Mouse (Mus musculus) forebrain, embryonic 11.5 days (tissue): ENCODE measurements around the gene Pth1r. TPM values are rescaled to one million over a fixed set of nuclear protein-coding genes. Genes with fewer than 3 reads are reported as not detected.

ENCODE experiments used
- ATAC-seq: fragments of 200-750 bp; cut with Nextera tagmentation; replicated peaks from 2 replicates; pipeline ENCODE4 v1.8.0; 2017; ENCODE audit warnings: moderate TSS enrichment; ENCODE audit not compliant: low FRiP score
- DNase-seq: peaks from one replicate; pipeline ENCODE4 v3.0.0-alpha.2; 2017; ENCODE audit warnings: low spot score
- H3K27ac ChIP-seq: fragments of 300-500 bp; sonication (generic); 2 replicates; pipeline ENCODE4 v1.5.1; 2014; ENCODE audit warnings: low read depth, low read length
- H3K27me3 ChIP-seq: fragments of 300-500 bp; sonication (generic); 2 replicates; pipeline ENCODE4 v1.6.1; 2014; ENCODE audit warnings: mild to moderate bottlenecking, low read length, mixed read lengths; ENCODE audit not compliant: control insufficient read depth, insufficient read depth
- H3K36me3 ChIP-seq: fragments of 300-500 bp; sonication (generic); 2 replicates; pipeline ENCODE4 v1.6.1; 2014; ENCODE audit warnings: mild to moderate bottlenecking, low read length, moderate library complexity, mixed read lengths; ENCODE audit not compliant: control insufficient read depth, insufficient read depth
- H3K4me1 ChIP-seq: fragments of 300-500 bp; sonication (generic); replicated peaks from 2 replicates; pipeline ENCODE4 v1.6.1; 2014; ENCODE audit warnings: low read length, mixed read lengths; ENCODE audit not compliant: control insufficient read depth, insufficient read depth
- H3K4me2 ChIP-seq: fragments of 300-500 bp; sonication (generic); 2 replicates; pipeline ENCODE4 v1.6.1; 2014; ENCODE audit warnings: low read depth, mild to moderate bottlenecking, low read length, moderate library complexity, mixed read lengths; ENCODE audit not compliant: severe bottlenecking
- H3K4me3 ChIP-seq: fragments of 300-500 bp; sonication (generic); 2 replicates; pipeline ENCODE4 v1.5.1; 2014; ENCODE audit warnings: low read depth, low read length
- H3K9ac ChIP-seq: fragments of 300-500 bp; sonication (generic); 2 replicates; pipeline ENCODE4 v1.6.1; 2014; ENCODE audit warnings: low read length
- H3K9me3 ChIP-seq: fragments of 300-500 bp; sonication (generic); 2 replicates; pipeline ENCODE4 v1.6.1; 2016; ENCODE audit warnings: low read length, mixed read lengths; ENCODE audit not compliant: control insufficient read depth
- WGBS: fragments of 180-500 bp; shearing (Covaris S2); extraction: QIAGEN DNeasy Blood & Tissue Kit; methylation state at CpG from one replicate; pipeline ENCODE4 v1.1.7; 2014; 5-methylcytosine and 5-hydroxymethylcytosine counted together
- polyA plus RNA-seq: library from polyadenylated mRNA; unstranded; fragments of >200 nt; fragmentation: Nextera tagmentation; extraction: Ambion mirVana; gene quantifications from 2 replicates; pipeline ENCODE4 v1.2.1, GENCODE M21; 2014

The Pth1r gene
- polyA plus RNA-seq, 1 experiment from 2014 or later: 21.3 TPM

DNA sequence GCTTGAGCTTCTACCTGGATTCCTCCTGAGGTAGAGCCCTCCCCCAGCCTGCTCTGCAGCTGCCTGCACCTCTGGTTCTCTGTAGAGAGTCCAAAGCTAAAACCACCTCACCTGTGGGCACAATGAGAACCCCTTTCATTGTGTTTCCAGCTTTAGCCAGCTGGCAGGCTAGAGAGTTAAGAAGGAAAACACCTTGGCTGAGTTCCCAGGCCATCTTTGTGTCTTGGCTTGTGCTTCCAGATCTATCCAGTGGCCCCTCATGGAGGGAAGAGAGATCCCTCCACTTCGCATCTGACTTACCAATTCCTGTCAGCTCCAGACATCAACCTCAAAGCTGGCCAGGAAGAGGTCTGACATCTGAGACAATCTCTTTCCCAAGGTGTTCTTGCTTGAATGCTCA lies 31.2 kb upstream of the Pth1r start:
- Histone ChIP-seq H3K27ac (no peak overlapping the region), H3K36me3 (no peaks in the 10 kb centered on the region), H3K4me1 (0 out of 2 replicates have a peak, but pooled peaks cover 3% of the 10 kb centered on the region), H3K9me3 (no peaks in the 10 kb centered on the region), H3K4me3 (no peak overlapping the region), H3K4me2 (no peak overlapping the region), H3K9ac (no peak overlapping the region), H3K27me3 (peaks cover 2% of the 10 kb centered on the region; the same call in 1 of the 2 replicates)
- WGBS: 96% methylated on average over 1 of the region's 1 CpGs
- DNase-seq (no peak), ATAC-seq (no peak)

DNA sequence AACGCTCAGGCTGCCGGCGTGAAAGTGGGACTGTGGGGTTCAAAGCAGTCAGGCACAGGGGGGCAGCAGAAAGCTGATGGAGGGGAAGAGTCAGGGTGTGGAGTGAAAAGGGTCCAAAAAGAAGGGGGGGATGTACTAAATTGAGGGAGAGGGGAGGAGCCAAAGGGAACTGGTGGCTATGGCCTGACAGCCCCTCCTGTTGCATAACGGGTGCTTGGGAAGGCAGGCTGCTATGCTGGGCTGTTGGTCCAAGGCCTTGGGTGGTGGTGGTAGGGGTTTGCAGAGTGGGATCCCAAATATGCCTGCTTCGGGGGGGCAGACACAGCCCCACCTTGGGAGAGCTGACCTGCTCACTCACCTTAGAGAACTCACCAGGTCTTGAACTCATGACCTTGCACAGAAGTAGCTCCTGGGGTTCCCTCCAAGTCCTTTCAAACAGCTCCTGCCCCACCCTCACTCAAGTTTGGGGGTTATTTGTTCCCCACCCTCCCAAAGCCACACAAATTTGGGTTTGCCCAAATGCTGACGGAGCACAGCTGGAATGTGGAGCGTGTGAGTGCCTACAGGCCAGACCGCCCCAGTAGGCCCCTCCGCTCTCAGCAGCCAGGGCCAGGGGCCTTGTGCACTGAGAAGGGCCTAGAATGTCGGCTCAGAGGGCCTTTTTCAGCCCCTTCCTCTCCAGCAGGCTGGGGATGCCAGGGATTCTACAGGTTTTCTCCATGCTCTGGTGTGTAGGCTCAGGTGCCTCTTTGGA lies 28.5 kb upstream of the Pth1r start:
- Histone ChIP-seq H3K4me1 (no peaks in the 10 kb centered on the region), H3K9ac (no peak overlapping the region), H3K9me3 (no peaks in the 10 kb centered on the region), H3K36me3 (no peaks in the 10 kb centered on the region), H3K4me2 (no peak overlapping the region), H3K27ac (no peak overlapping the region), H3K27me3 (peaks cover 2% of the 10 kb centered on the region; the same call in 1 of the 2 replicates), H3K4me3 (no peak overlapping the region)
- no peak for ATAC-seq
- no peak for DNase-seq
- WGBS: 79% methylated on average over 10 of the region's 10 CpGs

DNA sequence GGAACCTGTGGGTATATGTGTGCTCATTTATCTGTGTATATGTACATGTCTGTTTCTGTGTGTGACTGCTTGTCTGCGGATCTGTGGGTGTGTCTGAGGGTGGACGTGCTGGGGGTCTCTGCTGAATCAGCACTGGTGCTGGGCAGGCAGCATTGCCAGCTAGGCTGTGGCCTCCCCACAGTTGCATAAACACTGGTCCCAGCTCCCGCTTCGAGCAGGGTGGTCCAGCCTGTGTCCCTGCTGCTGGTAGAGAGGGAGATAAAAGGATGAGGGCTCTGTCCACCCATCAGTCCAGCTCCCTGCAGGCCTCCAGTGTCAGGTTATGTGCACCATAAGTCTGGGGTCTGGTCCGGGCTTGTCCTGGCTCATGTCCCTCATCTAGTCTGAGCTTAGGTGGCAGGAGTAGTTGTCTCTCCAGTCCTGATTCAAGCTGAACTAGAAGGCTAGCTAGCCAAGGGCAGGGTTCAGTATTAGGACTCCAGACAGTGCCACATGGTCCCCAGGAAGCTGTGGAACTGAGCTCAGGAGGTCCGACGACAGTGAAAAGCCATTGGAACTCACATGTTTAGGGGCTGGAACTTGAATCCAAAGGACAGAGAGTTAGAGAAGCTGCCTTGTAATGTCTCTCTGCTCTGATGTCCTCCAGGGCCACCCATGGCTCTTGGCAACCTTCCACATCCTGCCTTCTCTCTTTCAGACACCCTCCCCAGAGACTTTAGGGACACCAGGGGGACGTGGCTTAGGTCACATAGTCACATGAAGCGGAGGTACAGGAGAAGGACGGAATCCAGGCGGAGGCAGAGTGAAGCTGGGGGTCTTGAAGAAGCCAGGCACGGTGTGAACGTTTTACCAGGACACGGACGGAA lies 27.7 kb upstream of the Pth1r start:
- Histone ChIP-seq H3K36me3 (no peaks in the 10 kb centered on the region), H3K27me3 (no peaks in the 10 kb centered on the region), H3K9ac (no peak overlapping the region), H3K4me2 (no peak overlapping the region), H3K9me3 (no peaks in the 10 kb centered on the region), H3K4me1 (no peaks in the 10 kb centered on the region), H3K4me3 (no peak overlapping the region), H3K27ac (no peak overlapping the region)
- DNase-seq (no peak), ATAC-seq (no peak)
- WGBS: 78% methylated on average over 15 of the region's 15 CpGs

DNA sequence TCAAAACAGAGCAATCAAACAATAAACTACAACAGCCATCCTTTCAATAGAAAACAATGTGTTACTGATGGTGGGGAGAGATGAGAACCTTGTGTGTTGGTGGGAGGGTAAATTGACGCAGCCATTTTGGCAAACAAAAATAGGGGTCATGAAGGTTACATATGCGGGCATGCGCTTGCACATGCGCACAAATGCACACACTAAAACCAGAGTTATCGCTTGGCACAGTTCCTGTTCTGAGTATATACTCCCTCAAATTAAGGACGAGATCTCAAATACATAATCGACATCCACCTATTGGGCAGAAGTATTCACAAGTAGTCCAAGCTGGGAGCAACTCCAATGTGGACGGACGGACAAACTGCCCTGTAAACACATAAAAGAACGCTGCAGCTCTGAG lies 25.4 kb upstream of the Pth1r start:
- Histone ChIP-seq H3K9ac (no peak overlapping the region), H3K4me2 (no peak overlapping the region), H3K27ac (no peak overlapping the region), H3K36me3 (no peaks in the 10 kb centered on the region), H3K4me3 (no peak overlapping the region), H3K27me3 (no peaks in the 10 kb centered on the region), H3K4me1 (no peaks in the 10 kb centered on the region), H3K9me3 (no peaks in the 10 kb centered on the region)
- WGBS: 94% methylated on average over 10 of the region's 10 CpGs
- DNase-seq (no peak), ATAC-seq (no peak)

DNA sequence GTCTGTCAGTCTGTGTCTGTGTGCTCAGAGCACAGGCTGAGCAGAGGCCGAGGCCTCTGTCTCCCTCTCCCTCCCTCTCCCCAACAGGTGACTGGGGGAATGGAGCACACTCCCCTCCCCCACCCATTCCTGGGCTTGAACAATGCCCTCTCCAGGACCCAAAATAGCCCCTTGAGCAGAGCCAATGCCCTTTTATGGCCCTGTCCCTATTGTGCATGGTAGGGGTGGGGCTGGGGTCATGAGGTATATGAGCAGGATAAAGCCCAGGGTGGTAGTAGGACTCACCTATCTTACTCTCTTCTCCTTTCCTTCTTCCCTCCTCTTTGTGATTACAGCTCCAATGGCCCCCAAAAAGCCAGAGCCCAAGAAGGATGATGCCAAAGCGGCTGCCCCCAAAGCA lies 16.5 kb upstream of the Pth1r start:
- no peaks in the 10 kb centered on the region for H3K27me3 ChIP-seq
- no peak overlapping the region for H3K27ac ChIP-seq
- no peaks in the 10 kb centered on the region for H3K36me3 ChIP-seq
- no peak overlapping the region for H3K4me3 ChIP-seq
- 65% methylated on average over 2 of the region's 2 CpGs for WGBS
- no peaks in the 10 kb centered on the region for H3K9me3 ChIP-seq
- H3K9ac ChIP-seq: no peak overlapping the region
- ATAC-seq (no peak), DNase-seq (no peak)
- no peaks in the 10 kb centered on the region for H3K4me1 ChIP-seq
- no peak overlapping the region for H3K4me2 ChIP-seq

DNA sequence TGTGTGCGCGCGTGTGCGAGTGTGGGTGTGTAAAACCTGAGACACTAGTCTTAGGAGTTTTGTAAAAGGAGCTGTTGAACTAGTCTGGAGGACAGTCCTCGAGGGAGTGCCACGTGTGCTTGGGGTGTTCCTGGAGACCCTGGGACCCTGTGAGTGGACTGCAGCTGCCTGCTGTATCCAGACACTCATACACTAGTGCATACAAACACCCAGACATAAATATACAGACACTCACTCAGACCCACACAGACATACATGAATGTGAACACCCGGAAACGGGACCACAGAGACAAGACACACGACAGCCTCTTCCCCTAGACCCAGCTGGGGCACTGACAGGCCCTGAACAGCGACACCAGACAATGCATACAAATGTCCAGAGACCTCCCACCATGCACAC lies 15.8 kb upstream of the Pth1r start:
- DNase-seq: no peak
- Histone ChIP-seq H3K4me1 (no peaks in the 10 kb centered on the region), H3K27ac (no peak overlapping the region), H3K4me2 (no peak overlapping the region), H3K9me3 (no peaks in the 10 kb centered on the region), H3K4me3 (no peak overlapping the region), H3K36me3 (no peaks in the 10 kb centered on the region), H3K27me3 (no peaks in the 10 kb centered on the region), H3K9ac (no peak overlapping the region)
- ATAC-seq: no peak
- 77% methylated on average over 10 of the region's 10 CpGs for WGBS

DNA sequence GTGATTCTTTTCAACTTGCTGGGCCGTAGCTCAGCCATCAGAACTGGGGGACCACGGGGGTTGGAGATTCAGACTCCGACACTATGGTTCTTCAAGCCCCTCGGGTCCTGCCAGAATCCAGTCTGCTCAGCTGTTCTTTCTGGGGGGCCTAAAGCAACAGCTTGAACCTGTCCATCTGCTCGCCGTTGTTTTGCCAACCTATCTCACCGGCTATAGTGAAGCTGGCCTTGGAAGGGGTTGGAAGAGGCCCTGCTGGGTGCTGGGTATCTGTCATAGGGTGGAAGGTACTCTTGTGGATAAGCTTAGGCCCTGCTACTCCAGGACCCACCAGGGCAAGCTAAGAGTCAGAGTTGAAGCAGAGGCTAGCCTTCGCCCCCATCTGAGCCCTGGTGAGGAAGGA lies 13.9 kb upstream of the Pth1r start:
- H3K9ac ChIP-seq: no peak overlapping the region
- no peaks in the 10 kb centered on the region for H3K4me1 ChIP-seq
- 83% methylated on average over 8 of the region's 8 CpGs for WGBS
- H3K36me3 ChIP-seq: no peaks in the 10 kb centered on the region
- no peak overlapping the region for H3K27ac ChIP-seq
- DNase-seq (no peak), ATAC-seq (no peak)
- H3K9me3 ChIP-seq: no peaks in the 10 kb centered on the region
- H3K4me2 ChIP-seq: no peak overlapping the region
- no peak overlapping the region for H3K4me3 ChIP-seq
- no peaks in the 10 kb centered on the region for H3K27me3 ChIP-seq

DNA sequence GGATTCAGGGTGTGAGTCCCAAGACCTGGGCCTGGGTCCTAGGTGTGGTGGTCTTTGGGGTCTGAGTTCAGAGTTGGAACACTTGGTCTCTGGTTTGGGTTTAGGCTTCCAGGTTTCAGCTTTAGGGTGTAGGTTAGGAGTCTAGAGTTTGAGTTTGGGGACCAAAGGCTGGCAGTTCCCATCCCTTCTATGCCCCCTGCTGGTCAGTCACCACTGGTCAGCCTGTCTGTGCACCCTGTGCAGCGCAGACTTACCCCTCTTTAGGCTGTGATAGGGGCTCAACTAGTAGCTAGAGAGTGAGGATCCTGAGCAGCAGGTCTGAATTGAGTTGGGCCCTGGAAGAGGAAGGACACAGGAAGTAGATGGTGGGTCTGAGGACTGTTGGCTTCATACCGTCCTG lies 12.3 kb upstream of the Pth1r start:
- Histone ChIP-seq H3K27me3 (no peaks in the 10 kb centered on the region), H3K36me3 (no peaks in the 10 kb centered on the region), H3K27ac (no peak overlapping the region), H3K9me3 (no peaks in the 10 kb centered on the region), H3K4me2 (no peak overlapping the region), H3K4me1 (no peaks in the 10 kb centered on the region), H3K4me3 (no peak overlapping the region), H3K9ac (no peak overlapping the region)
- WGBS: 66% methylated on average over 2 of the region's 2 CpGs
- DNase-seq (no peak), ATAC-seq (no peak)
